Mouse (Mus musculus) heart, postnatal 36 days (tissue): Measurements from ENCODE around the gene Olfm2. TPM values are rescaled to one million over a fixed set of nuclear protein-coding genes. Genes with fewer than 3 reads are reported as not detected.

Source experiments
- DNase-seq, 2 experiments: peaks; one replicate each; pipeline ENCODE4 v3.0.0; 2021 to 2022
- intact Hi-C: fragments of 180-260 bp; cut with DNase I; formaldehyde crosslinking; loops from one replicate; pipeline ENCODE4 v1.15.1; 2025
- total RNA-seq, 2 experiments: library from RNA; stranded (reverse); gene quantifications; 2 replicates each; pipeline ENCODE4 v1.2.3; 2021

Gene Olfm2
- total RNA-seq: under 1 TPM; 0.19 to 0.31 TPM

- intact Hi-C loops: loop anchor here (10.0 kb wide), 1 partner anchor 389 kb away; the partner anchor contains the start of gene Tyk2
Observed at GRCm38 (mm10) chr9:20746017-20746660, at the start of gene Olfm2. Olfm2 (minus strand) TSS chr9:20746349.

GRCm38 (mm10) chr9:20794108-20794806, 48.1 kb upstream of the Olfm2 start:
- peak; percentile 50 to 62 for DNase-seq
- intact Hi-C loops: no loop called here

More at GRCm38 (mm10) chr9:20746017-20746660, at the start of gene Olfm2:
- DNase-seq: no peak

GRCm38 (mm10) chr9:20790345-20790744, 44.2 kb upstream of the Olfm2 start:
- no peak for DNase-seq
- intact Hi-C loops: no loop called here

DNA sequence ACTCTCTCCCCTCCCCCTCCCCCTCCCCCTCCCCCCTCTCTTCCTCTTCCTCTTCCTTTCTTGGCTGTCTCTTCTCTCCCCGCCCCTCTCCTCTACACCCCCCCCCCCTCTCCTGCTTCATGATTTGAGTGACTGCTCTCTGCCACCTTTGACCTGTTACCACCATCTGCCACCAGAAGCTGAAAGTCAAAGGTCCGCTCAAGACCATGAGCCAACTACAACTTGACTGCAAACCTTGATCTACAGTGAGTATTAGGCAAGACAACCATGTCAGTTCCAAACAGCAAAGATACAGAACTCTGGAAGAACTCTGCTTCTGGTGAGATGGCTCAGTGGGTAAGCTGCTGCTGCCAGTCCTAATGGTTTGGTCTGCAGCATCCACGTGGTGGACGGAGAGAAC, 43.5 kb upstream of the Olfm2 start:
- no peak for DNase-seq
- intact Hi-C loops: no loop called here

- intact Hi-C loops: no loop called here
- DNase-seq: no peak
Observed at GRCm38 (mm10) chr9:20787992-20788391, 41.8 kb upstream of the Olfm2 start.

GRCm38 (mm10) chr9:20785055-20785454, 38.9 kb upstream of the Olfm2 start:
- intact Hi-C loops: no loop called here

GRCm38 (mm10) chr9:20781286-20781685, 35.1 kb upstream of the Olfm2 start:
- DNase-seq: no peak
- intact Hi-C loops: no loop called here

More at GRCm38 (mm10) chr9:20785055-20785454, 38.9 kb upstream of the Olfm2 start:
- no peak for DNase-seq

DNA sequence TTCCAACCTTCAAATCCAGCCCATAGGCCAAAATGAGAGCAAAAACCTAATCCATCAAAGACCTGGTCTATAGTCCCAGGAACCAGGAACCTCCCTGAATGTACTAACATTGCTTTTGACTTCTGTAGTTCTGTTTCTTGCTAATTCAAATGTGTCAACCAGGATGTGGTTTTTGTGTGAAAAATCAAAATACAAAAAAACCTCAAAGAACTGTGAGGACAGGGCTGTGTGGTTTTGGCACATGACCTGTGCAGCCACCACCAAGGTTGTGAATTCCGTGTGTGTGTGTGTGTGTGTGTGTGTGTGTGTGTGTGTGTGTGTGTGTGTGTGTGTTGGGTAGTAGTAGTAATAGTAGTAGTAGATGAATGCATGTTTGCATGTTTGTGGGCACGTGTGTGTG, 19.1 kb upstream of the Olfm2 start:
- no peak for DNase-seq
- intact Hi-C loops: no loop called here

DNA sequence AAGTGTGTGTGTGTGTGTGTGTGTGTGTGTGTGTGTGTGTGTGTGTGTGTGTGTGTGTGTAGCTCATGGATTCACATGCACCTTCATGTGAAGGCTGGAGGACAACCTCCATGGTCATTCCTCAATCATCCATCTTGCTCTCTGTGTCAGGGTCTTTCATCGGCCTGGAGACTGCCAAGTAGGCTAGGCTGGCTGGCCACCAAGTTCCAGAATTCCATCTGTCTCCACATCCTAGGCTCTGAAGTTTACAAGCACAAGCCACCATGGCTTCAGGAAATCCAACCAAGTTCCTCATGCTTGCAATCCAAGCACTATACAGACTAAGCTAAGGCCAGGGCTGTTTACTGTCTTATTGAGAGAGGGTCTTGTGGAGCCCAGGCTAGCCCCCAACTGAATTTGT, 16.9 kb upstream of the Olfm2 start:
- DNase-seq: peak in 1 of 2 experiments; percentile 35
- intact Hi-C loops: no loop called here

DNA sequence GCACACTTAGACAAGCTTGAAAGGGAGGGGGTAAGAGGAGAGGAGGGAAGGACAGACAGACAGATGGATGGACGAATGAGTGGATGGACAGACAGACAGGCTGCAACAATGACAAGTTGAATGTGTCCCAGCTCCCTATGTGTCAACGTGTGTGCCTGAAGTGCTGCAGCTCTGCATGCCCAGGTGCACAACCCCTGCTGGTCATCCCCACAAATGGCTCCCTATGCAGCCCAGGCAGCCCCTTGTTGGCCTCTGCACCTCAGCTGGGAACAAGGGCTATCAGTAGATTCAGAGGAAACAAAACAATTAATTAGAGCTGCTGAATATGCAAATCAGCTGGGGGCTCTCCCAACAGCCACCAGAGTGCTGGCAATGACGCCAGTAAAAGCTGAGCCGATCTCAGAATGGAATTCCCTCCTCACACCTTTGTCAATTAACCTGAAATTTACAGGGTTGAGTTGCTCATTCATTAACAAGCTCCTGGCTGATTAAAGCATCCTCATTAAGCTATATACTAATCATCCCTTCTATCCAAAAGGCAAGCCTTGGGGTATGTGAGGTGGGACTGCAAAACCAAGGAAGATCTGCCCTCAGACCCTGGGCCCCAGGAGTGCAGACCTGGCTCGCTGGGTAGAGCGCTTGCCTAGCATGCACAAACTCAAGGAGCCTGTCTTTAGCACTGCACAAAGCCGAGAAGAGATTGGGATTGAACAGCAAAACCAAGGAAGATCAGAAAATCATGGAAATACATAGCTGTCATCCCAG, 16.2 kb upstream of the Olfm2 start:
- intact Hi-C loops: no loop called here

GRCm38 (mm10) chr9:20761388-20761787, 15.2 kb upstream of the Olfm2 start:
- no peak for DNase-seq
- intact Hi-C loops: no loop called here

More for the DNA sequence above, 16.2 kb upstream of the Olfm2 start:
- DNase-seq: no peak

DNA sequence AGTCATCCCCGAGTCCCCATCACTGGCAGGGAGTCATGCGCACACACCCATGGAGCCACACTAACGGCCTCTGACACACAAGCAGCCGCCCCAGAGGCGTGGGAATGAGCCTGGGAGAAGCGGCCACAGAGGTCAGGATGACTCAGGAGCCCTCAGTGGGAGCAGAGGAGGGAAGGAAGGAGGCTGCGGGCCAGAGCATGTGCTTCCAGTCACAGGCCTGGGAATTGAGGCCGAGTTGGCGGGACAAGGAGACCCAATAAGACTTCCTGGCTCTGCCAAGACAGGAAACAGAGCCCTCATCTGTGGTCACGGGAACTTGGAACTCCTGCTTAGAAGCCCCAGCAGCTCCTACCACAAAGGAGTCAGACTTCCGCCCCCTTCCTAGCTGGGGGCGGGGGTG, 14.7 kb upstream of the Olfm2 start:
- intact Hi-C loops: no loop called here
- DNase-seq: peak; percentile 75 to 77

GRCm38 (mm10) chr9:20758896-20759295, 12.7 kb upstream of the Olfm2 start:
- intact Hi-C loops: loop anchor here (5.0 kb wide), 1 partner anchor 43 kb away; no protein-coding TSS in a partner anchor
- peak in 1 of 2 experiments; percentile 22 for DNase-seq

- intact Hi-C loops: loop anchor here (5.0 kb wide), 1 partner anchor 44 kb away; no protein-coding TSS in a partner anchor
Observed at GRCm38 (mm10) chr9:20758243-20758642, 12.1 kb upstream of the Olfm2 start.

DNA sequence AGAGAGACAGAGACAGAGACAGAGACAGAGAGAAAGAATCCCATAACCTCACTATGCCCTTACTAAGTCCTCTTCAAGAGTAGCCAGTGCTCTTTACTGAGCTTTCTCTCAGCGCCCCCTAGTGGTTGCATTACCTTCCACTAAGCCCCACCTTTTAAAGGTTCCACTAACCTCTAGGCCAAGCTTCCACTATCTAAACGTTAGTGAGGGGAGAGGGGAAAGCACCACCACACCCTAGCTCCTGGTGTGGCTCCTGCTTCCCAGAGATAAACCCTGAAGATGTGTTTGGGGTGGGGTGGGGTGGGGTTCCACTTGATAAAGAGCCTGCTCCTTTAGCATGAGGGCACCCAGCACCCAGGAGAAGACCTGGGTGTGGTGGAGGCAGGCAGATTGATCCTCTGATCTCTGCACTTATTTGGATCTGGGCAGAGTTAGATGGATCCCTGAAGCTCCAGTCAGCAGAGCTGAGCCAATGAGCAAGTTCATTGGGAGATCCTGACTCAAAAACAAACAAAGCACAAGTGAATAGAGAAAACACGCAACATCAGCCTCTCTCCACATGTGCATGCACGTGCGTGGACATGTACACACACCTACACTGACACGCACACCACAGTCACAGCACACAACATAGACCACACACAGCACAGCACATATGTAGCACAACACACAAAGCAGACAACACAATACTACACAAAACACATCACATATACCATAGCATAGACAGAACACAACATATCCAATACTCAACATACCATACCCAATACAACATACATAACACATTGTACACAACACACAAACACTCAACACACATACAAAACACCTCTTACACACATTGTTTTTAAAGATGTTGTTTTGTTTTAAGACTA, 11.2 kb upstream of the Olfm2 start:
- intact Hi-C loops: loop anchor here (5.0 kb wide), 1 partner anchor 45 kb away; no protein-coding TSS in a partner anchor
- DNase-seq: peak; percentile 63 to 78

More at GRCm38 (mm10) chr9:20758243-20758642, 12.1 kb upstream of the Olfm2 start:
- DNase-seq: no peak

- intact Hi-C loops: loop anchor here (5.0 kb wide), 1 partner anchor 46 kb away; no protein-coding TSS in a partner anchor
- DNase-seq: no peak
Observed at GRCm38 (mm10) chr9:20756081-20756700, 10.0 kb upstream of the Olfm2 start.

- intact Hi-C loops: no loop called here
- no peak for DNase-seq
Observed at GRCm38 (mm10) chr9:20754335-20754734, 8.2 kb upstream of the Olfm2 start.

DNA sequence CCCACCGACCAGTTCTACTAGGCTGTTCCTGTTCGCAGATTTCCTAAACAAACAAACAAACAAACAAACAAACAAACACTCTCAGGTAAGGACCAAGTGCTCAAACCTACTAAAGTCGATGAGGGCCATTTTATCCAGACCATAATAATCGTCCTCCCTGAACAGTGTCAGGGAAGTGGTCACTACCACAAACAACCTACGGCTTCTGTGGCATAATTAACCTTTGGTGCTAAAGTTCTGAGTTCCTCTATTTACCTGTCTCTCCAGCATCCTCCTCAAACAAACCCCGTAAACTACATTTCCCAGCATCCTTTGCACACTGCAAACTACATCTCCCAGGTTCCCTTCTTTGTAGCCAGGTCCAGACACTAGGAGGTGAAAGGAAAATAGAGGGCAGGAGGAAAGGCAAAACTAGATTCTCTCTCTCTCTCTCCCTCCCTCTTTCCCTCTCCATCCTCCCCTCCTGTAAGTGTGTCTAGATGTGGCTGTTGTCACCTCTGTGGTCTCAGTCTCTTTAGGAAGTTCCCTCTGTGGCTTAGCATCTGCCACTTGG, 5.4 kb upstream of the Olfm2 start:
- intact Hi-C loops: no loop called here

GRCm38 (mm10) chr9:20749213-20749612, 3.1 kb upstream of the Olfm2 start:
- intact Hi-C loops: loop anchor here (10.0 kb wide), 1 partner anchor 386 kb away; the partner anchor contains the start of gene Tyk2
- no peak for DNase-seq

More for the DNA sequence above, 5.4 kb upstream of the Olfm2 start:
- DNase-seq: no peak
